Mouse (Mus musculus) ovary, postnatal 14 days (tissue): ENCODE measurements around the gene Fam209.

Source experiments
- DNase-seq: peaks from one replicate; pipeline ENCODE4 v3.0.0; 2022; ENCODE audit warnings: low spot score

The Fam209 gene

DNA sequence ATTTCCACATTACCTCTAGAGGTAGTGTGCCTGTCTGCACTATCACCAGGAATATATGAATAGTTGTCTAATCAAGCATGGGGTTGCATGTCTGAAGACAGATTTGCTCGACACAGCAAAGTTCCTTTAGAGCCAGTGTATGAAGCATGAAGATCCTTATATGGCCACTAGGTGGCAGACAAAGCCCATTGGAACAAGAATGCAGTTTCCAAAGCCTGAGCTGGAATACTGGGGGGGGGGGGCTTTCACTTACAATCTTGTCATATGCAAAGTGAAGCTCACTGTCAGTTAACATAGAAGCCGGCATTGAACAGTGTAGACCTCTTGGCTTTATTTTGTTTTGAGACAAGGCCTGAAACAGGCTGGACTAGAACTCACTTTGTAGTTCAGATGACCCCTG is 5.5 kb downstream of the Fam209 start:
- peak; percentile 44 for DNase-seq

DNA sequence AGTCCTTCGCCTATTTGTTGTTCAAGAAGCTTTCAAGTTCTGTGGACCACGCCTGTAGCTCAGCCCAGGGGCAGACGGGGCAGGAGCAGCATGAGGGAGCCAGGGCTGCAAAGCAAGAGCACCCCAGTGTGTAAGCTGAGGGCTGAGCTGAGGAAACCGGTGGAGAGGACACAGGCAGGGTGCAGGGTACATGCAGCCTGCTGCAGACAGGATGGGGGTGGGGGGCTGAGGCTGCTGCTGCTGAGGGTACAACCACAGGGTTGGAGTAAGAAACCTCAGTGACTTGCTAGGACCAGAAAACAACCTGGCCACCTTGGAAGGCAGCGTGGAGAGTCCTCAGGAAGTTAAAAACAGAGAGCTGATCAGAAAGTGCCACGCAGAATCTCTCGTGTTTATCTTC is 8.0 kb downstream of the Fam209 start:
- no peak for DNase-seq

DNA sequence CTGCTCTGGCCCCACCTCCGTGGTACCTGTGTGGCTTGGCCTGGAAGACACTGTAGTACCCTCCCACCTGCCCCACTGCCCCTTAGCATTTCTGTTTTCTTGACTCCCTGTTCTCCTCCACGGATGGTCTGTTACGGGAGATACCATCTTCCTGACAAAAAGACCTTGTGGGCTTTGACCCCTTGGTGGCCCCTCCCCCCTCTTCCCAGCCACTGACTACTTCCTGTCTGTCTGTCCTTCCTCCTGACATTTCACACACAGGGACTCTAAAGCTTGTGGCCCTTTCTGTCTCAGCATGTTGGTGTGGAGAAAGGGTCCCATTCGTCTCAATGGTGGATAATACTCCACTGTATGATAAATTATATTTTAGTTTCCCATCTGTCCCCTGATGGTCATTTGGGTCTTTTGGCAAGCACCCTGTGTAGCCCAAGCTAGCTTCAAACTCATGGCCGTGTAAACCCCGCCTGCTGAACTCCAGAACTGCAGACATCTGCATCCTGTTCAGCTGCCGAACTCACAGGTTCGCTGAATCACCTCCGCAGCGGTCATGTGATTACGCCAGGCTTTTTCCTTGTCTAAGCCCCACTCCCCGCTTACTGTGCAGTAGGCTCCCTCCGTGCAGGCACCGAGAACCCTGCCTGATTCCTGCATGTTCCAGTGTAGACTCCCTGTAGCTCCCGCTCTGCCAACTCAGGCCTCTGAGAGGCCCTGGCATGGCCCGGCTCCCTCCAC is 9.5 kb downstream of the Fam209 start:
- no peak for DNase-seq

DNA sequence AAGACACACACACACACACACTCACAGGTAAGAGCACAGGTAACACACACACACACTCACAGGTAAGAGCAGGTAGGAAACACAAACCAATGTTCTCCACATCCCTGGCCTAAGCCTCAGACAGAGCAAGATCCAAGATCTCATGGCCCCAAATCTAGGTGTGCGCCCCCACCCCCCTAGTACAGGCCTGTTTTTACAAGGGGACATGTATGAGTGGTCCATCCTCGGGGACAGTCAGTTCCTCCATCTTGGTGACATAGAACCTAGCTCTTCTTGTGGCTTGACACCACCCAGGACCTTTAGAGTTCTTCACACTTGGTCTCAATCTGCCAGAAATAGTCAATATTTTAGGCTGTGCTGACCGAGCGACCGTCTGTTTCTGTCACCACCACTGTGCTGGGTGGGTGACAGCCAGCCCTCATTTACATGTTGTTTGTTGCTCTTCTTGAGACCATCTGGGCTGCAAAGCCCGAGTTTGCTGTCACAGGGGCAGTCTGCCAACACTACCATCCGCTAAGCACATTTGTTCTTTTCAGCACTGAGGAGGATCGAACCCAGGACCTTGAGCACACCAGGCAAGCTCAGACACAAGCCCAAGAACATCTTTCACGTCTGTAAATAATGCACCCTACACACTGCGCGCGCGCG is 11.6 kb downstream of the Fam209 start:
- DNase-seq, result no peak

DNA sequence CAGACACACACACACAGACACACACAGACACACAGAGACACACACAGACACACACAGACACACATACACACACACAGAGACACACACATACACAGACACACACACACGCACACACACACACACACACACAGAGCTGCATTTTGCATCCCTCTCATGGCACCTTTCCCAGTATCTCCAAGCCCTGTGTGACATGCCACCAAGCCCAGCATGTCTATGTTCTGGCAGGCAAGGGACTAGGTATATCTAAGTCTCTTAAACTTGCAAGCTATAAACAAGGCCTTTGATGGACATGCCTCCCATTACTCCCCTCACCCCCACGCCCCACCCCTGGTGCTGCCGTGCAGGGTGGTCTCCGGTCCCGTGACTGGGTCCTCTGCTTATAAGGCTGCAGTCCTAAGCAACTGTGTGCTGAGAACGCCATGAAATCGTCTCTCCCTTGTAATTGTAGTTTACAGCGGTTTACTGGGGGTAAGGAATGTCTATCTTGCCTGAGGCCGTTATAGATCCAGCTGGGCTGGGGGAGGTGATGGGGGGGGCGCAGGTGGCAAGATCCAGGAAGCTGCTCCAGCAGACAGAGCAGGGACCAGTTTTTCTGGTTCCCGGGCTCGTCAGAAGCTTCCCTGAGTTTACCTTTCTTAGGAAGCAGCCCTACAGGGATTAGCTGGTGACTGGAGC is 12.5 kb downstream of the Fam209 start:
- no peak for DNase-seq

DNA sequence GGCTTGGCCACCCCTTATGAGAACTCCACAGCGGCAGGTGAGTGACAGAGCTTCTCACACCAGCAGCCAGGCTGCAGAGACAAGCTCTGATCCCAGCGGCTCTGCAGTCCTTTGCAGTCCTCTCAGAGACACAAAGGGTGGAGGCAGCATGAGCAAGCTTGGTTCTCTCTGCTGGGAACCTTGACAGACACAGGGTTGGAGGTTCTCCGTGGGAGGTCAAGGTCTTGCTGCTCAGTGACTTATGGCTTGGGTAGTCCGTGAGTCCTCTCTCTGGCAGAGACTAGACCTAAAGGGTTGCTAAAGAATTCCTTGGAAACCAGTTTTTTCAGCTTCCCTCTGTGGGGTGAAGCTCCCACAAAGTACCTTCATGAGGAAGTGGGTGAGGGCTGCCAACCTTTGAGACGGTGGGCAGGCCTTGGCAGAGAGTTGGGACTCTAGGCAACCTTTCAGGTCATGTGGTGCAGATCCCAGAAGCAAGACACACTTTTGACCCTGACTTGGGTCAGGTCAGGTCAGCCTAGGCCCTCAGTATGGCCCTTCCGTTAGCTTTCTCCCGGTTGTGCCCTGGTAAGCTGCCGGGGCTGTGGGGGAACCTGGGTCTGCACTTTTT is 24.5 kb downstream of the Fam209 start:
- DNase-seq, result no peak

DNA sequence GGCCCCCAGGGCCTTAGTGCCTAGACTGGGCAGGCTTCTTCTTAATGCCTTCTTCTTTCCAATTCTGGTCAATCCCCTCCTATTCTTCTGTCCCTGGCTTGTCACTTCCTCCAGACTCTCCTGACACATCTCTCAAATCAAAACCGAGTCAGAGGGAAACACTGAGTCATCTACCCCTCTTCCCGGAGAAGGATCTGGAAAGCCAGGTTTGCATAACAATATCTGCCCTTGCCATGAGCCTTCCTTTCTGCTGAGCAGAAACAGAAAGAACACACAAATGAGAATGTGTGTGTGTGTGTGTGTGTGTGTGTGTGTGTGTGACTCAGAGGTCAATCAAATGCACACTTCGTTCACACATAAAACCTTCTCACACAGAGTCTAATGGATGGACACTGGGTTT is 26.5 kb downstream of the Fam209 start:
- no peak for DNase-seq

DNA sequence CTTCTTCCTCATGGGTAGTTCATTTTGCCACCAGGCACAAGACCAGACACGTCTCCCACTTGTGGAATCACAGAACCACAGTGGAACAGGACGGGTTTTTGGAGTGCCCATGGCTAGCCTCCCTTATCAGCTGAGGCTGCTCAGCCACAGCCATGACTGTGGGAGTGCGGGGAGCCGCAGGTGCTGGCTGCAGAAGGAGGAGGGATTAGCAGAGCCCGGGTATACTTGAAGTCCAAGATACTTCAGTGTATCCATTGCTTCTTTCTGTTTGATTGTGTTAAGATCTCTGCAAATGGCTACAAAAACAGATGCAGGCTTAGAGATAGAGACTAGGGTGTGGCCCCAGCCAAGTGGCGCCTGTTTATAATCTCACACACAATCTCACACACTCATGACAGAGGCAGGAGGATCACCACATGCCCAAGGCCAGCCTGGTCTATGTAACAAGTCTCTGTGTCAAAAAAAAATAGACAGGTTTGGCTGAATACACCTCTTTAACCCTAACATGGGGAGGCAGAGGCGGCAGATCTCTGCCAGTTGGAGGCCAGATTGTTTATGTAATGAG is 28.5 kb downstream of the Fam209 start:
- DNase-seq, result no peak

DNA sequence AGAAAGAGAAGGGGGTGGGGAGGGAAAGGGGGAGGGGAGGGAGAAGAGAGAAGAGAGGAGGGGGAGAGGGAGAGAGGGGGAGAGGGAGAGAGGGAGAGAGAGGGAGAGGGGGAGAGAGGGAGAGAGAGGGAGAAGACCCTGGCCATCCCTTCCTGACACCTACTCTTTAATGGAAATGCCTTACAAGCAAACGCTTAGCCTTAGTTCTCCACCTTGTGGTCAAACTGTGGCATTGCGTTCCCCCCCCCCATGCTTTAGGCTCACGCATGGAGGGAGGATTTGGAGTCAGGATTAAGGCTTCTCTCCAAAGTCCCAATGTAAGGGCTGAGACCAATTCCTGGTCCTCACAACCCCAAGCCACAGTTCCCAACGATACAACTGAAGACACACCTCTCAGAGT is 29.0 kb downstream of the Fam209 start:
- DNase-seq, result peak; percentile 7

DNA sequence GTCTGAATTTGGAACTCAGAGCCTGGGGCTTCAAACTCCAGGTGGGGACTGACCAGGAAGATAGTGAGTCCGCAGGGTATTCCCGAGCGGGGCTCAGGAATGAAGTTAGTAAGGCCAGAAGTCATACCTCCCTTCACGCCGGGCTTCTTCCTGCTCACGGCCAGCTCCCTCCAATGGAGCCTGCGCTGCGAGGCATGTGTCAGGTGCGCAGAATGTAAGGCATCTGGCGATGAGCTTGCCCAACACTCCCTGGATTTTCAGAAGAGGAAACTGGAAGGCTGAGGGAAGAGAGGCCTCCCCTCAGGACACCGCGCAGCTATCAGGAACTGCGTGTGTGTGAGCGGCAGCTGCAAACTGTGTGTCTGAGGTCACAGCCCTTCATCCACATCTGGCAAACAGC is 29.8 kb downstream of the Fam209 start:
- DNase-seq, result no peak

DNA sequence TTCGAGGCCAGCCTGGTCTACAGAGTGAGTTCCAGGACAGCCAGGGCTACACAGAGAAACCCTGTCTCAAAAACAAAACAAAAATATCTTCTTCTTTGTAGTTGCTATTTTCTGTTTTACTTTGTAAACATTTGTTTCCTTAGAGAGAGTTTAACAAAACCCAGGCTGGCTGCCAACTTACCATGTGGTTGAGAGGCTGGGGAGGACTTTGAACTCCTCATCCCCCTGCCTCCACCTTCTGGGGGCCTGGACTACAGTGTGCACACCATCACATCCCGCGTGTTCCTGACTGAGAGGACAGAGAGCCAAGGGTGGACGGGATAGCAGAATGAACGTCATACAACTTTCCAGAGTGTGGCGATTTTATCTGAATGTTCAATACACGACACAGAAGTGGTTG is 33.8 kb downstream of the Fam209 start:
- DNase-seq, result no peak

DNA sequence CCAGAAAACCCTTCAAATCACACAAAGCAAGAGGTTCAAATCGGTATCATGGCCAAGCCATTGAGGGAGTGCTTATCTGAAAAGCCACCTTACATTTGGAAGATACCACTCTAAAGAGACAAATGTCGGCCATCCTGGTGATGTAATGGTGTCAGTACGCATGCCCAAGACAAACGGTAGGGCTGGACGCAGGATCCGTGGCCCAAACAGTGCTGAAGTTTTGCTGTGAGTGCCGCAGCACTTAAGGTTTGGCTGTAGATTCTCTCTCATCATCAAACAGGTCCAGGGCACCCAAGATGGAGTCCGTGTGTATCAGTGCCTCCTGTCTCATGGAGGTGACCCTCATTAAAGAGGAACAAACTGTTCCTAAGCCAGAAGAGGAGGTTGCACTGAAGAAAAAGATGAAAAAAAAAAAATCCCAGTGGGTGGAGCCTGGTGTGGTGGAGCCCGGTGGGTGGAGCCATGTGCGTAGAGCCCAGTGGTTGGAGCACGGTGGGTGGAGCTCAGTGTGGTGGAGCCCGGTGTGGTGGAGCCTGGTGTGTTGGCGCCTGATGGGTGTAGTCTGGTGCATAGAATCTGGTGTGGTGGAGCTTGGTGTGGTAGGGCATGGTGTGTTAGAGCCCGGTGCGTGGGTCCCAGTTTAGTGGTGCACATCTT is 37.9 kb downstream of the Fam209 start:
- DNase-seq, result no peak

DNA sequence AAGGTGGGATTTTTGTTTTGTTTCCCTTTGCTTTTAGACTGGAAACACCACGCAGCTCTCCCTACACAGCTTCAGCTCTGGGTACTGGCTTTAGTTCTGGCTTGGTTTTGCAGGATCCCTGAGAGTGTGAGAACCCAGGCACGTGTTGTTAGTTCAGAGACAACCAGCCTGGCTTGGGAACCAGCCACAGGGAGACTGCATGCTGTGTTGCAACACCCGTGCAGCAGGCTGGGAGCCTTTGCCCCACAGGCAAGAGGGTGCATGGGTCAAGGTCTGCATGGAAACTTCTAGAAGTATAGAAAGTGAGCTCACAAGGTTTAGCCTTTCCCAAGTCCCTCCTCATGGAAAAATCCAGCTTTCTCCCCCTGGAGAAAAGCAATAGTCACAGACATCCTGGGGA is 38.6 kb downstream of the Fam209 start:
- DNase-seq, result no peak

DNA sequence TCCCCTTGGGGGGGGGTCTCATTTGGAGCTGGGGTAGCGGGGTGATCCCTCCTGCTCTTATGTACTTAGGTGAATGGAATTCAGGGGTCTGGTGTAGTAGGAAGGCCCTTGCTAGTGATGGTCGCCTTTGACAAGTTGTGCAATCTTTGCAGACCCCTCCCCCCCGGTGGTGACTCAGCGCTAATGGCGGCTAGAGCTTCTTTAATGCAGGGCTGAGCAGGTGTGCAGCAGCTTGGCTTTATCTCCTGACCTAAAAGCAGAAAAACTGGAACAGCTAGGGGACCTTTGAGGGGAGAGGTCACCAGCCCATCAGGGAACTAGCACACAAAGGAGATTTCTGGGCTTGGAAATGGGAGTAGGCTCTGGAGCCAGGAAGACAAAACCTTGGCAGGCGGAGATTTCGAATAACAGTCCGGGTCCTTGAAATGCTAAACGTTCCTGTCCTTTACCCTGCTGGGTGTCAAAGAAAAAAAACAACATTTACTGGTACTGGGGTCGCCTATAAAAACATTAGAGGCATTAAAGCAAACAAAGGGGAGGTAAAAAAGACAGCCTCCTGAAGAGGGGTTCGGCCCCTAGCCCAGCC is 44.2 kb downstream of the Fam209 start:
- DNase-seq, result no peak

DNA sequence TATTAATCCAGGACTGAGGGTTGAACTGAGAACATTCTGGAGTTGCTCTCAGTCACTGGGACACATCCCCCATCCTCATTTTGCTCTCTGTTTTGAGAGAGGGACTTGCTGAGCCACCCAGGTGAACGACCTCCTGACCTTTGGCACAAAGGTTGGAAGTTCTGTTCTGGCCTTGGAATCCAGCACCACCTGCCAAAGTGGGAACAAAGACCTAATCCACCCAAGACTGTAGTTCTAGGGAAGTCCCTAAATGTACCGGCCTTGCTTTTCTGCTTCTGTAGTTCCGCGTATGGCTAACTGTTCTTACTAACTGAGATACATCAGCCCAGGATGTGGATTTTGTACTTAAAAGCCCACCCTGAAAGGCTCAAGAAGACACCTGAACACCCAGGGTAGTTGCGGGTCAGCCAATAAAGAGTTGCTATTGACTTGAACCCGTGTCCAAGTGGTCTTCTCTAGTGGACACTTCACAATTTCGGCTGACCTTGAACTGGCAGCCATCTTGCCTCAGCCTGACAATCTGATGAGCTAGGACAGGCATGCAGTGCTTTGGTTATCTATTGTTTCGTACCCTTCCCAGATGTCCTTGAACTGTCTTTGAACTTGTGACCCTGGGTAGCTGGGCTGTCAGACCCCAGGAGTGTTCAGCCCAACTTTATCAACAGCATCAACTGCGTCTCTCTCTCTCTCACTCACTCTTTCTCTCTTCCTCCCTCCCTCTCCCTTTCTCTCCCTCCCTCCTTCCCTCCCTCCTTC is 48.5 kb downstream of the Fam209 start:
- no peak for DNase-seq

DNA sequence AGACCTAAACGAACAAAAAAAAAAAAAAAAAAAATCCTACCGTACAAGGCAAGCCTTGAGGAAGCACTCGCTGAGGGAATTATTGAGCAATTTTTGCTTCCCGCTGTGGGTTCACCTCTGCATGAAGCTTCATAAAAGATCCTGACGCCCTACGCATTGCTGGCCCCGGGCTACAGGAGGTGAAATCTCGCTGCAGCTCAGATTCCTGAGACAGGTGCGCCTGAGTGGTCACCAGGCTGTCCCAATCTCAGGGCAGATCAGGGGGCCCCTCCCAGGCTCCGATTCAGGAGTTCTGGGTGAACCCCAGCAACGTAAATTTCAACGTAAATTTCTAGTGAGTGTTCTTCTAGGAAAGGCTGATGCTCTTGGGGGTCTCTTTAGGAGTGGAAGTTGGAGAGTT is 50.2 kb downstream of the Fam209 start:
- DNase-seq, result no peak
